Mouse (Mus musculus) large intestine, adult 2 months (tissue): ENCODE measurements at regions not wholly inside any gene's neighbourhood (a gene's known extent, or its start where the extent isn't known, plus 50 kb on each side); places are given as distances from the start of the nearest gene placed in this dataset.

ENCODE experiments used
- DNase-seq: peaks from one replicate; pipeline ENCODE4 v3.0.0-alpha.2; 2012; ENCODE audit warnings: low read depth, low spot score
- WGBS: fragments of 180-500 bp; shearing (Covaris S2); methylation state at CpG from one replicate; pipeline ENCODE4 v1.1.7; 2018; 5-methylcytosine and 5-hydroxymethylcytosine counted together

DNA sequence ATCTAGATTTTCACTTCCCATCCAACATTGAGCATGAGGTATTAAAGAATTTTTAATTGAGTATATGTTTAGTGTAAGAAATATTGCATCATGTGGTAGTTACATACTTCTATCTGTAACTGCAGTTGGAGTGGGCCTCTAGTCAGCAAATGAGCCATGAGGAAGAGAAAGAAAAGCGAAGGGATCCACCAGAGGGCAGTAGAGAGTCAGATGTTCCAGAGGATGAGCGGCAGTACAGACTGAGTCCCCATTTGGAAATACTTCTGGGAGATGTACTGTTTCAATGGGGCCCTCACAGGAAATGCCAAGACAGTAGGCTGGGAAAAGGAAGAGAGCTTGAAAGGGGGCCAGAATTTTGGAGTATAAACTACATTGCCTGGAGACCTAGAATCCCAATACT is 221.2 kb downstream of the Myh15 start:
- peak; percentile 44 for DNase-seq
- 6% methylated on average over 2 of the region's 2 CpGs for WGBS

DNA sequence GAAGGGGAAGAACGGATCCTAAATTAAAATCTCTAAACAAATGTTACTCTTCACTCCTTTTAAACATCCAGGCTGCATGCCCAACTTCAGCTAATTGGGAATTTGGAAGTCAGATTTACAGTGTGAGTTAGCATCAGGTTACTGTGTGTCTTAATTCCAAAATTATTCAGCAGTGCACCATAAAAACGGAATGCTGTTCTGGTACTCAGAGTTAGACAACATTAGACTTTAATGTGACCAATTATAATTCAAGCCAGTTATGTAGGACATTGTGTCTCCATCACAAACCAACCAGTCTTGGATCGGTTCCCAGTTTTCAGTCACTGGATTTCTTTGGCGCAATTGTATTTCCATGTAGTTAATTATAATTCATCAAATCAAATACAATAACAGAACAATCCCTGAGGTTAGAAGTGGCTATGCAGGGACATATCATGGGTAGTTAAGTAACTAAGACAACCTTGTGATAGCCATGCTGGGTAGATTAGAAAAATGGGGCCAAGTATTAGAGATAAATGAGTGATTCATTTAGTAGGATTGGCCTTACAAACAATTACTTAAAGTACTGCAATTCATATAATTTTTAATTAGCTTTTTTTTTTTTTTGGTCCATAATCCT is 230.9 kb downstream of the Myh15 start:
- DNase-seq: no peak
- 60% methylated on average over 4 of the region's 4 CpGs for WGBS

- no peak for DNase-seq
- 38% methylated on average over 10 of the region's 10 CpGs for WGBS
Observed at GRCm38 (mm10) chr16:49289200-49290079, 232.2 kb downstream of the Myh15 start.

GRCm38 (mm10) chr16:49303612-49304307 is 246.5 kb downstream of the Myh15 start:
- DNase-seq: no peak
- WGBS: 86% methylated on average over 6 of the region's 6 CpGs

- DNase-seq: no peak
- WGBS: 77% methylated on average over 2 of the region's 2 CpGs
Observed at GRCm38 (mm10) chr16:49304354-49304753, 247.1 kb downstream of the Myh15 start.

DNA sequence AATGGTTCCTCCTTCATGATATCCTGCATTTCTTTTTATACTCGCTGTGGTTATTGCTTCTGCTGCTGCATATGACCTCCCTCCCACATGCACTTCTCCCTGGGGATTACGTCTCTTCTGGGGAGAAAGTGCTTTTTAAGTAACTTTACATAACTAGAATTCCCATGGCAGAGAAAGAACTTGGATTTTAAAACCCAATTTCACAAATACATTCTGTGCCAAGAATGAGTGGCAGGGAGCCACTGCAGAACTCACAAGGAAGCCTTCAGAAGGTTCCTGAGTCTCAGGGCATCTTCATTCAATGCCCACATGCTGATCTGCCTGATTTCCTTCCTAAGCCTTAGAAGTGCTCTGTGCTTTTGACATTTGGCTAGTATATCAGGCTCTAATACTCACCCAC is 259.8 kb downstream of the Myh15 start:
- 76% methylated on average over 2 of the region's 2 CpGs for WGBS
- DNase-seq: no peak

DNA sequence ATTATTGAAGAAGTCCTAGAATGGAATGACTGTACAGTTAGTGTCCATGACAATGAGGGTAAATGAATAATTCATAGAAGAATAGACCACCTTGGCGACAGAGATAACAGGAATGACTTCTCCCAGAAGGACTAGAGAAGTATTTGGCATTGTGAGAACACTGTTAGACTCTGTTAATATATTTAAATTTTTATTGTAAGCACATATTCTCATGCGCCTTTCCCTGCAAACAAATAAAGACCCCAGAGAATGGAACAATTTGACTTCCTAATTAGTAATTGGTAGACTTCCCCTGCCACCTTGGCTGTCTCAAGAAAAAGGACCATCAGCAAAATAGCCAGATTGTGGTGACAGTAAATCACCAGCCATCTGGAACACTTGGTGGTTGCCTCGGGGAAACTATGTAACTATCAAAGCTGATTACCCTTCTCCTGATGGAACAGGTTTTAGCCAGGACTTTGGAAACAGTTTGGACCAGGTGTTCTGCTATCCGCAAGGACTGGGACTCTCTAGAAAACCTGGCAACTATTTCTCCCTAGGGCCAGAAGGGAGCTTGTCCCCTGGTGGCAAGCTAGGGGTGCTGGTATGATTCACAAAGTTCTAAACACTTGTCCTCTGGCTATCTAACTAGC is 261.9 kb downstream of the Myh15 start:
- WGBS: 70% methylated on average over 4 of the region's 4 CpGs
- DNase-seq: no peak

DNA sequence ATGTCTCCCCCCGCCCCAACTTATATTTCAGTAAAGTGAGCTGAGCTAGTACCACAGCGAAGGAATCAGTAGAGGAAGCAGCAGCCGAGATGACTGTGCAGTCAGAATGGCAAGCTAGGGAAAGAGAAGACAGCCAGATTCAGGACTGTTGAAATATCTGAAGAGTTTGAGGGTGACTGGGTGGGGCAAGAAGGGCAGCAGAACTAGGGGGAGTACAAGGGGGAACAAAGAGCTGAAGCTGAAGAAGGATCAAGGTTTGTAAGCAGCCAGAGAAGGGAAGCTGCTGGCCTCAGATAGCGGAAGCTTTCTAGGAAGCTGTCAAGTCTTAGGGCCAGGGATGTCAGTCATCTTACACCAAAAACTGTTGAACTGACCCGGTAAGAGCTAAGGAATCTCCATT is 262.5 kb downstream of the Myh15 start:
- DNase-seq: no peak
- WGBS: 74% methylated on average over 5 of the region's 5 CpGs

DNA sequence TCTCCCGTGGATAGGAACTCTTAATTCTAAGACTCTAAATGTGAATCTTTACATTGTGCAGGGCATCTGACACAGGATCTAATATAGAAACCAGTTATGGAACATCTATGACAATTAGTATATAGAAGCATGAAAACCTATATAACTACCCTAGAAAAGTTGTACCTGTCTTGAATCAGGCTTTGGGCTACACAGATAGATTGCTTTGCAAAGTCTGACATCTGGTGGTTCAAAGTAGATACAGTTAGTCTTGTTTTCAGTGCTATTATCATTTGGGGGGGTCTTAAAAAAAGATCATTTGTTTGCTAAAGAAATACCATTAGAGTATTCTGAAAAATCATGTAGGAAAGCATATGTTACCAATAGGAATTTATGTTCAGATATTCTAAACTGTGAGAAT is 264.7 kb downstream of the Myh15 start:
- no peak for DNase-seq
- WGBS: 82% methylated on average over 1 of the region's 1 CpGs

GRCm38 (mm10) chr16:49330725-49331386 is 273.6 kb downstream of the Myh15 start:
- no peak for DNase-seq
- WGBS: 78% methylated on average over 5 of the region's 5 CpGs

GRCm38 (mm10) chr16:49332107-49332722 is 274.9 kb downstream of the Myh15 start:
- no peak for DNase-seq
- WGBS: 46% methylated on average over 5 of the region's 5 CpGs

DNA sequence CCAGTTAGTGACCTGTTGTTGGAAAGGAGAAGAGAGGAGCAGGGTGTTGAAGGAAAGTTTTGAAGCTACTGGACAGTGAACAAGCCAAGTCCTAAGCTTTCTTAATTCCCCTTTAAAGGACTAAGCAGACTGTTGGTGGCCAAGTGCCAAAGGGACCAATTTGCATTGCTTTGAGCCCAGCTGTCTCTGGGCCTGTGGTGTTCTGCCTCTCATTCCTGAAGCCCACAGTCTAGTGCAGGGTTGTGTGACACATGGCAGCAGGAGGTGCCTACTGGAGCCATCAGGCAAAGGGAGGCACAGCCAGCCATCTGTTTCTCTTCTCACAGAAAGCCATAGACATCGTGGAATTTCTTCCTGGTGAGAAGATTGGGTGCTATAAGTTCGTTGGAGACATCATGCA is 278.6 kb downstream of the Myh15 start:
- WGBS: 53% methylated on average over 2 of the region's 2 CpGs
- DNase-seq: no peak

- DNase-seq: no peak
- 96% methylated on average over 1 of the region's 1 CpGs for WGBS
Observed at GRCm38 (mm10) chr16:49337948-49338347, 280.7 kb downstream of the Myh15 start.

- WGBS: 82% methylated on average over 3 of the region's 3 CpGs
- DNase-seq: no peak
Observed at GRCm38 (mm10) chr16:49358404-49358803, 301.1 kb downstream of the Myh15 start.

- WGBS: 75% methylated on average over 1 of the region's 1 CpGs
- no peak for DNase-seq
Observed at GRCm38 (mm10) chr16:49361731-49362130, 304.4 kb downstream of the Myh15 start.

- DNase-seq: no peak
- WGBS: 77% methylated on average over 9 of the region's 9 CpGs
Observed at GRCm38 (mm10) chr16:49369450-49369849, 312.2 kb downstream of the Myh15 start.

GRCm38 (mm10) chr16:49375108-49375507 is 317.8 kb downstream of the Myh15 start:
- WGBS: 73% methylated on average over 4 of the region's 4 CpGs
- no peak for DNase-seq

GRCm38 (mm10) chr16:49378917-49379473 is 320.0 kb upstream of the Ift57 start:
- no peak for DNase-seq

DNA sequence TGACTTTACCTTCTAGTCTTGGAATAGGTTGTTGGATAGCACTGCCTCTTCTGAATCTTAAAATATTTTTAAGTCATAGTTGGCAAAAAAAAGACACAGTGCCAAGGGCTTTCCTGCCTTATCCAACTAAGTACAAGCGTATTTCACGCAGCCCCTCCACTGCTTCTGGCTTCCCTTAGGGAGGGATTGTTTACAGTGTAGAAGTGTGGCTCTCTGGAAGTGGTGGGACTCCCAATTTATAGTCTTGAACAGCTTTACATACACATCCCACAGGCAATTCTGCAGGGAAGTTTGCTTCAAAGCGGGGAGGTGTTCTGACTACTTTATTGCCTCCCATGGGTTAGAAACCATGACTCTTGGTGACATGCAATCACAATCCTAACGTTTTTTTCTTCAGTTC is 310.9 kb upstream of the Ift57 start:
- no peak for DNase-seq
- WGBS: 35% methylated on average over 4 of the region's 4 CpGs
